Mouse (Mus musculus): ENCODE data around the gene Inpp5b.

Gene Inpp5b

GRCm38 (mm10) chr4:124765802-124766565, 24.3 kb downstream of the Inpp5b start:
- peak in 1 of 2 experiments; percentile 46 for DNase-seq (ENCODE audit: low spot score in 2 of 2)

GRCm38 (mm10) chr4:124766566-124766940, 24.9 kb downstream of the Inpp5b start:
- DNase-seq (ENCODE audit: low spot score in 2 of 2): no peak

- DNase-seq (ENCODE audit: low spot score in 2 of 2): peak in 1 of 2 experiments; percentile 25
Observed at GRCm38 (mm10) chr4:124768963-124769591, 27.4 kb downstream of the Inpp5b start.

- peak in 1 of 2 experiments; percentile 65 for DNase-seq (ENCODE audit: low spot score in 2 of 2)
Observed at GRCm38 (mm10) chr4:124770624-124771023, 29.0 kb downstream of the Inpp5b start.

GRCm38 (mm10) chr4:124772125-124772524, 30.5 kb downstream of the Inpp5b start:
- DNase-seq (ENCODE audit: low spot score in 2 of 2): no peak

- DNase-seq (ENCODE audit: low spot score in 2 of 2): no peak
Observed at GRCm38 (mm10) chr4:124773449-124773848, 31.8 kb downstream of the Inpp5b start.

GRCm38 (mm10) chr4:124773995-124774394, 32.3 kb downstream of the Inpp5b start:
- DNase-seq (ENCODE audit: low spot score in 2 of 2): no peak

GRCm38 (mm10) chr4:124774429-124774828, 32.8 kb downstream of the Inpp5b start:
- no peak for DNase-seq (ENCODE audit: low spot score in 2 of 2)

GRCm38 (mm10) chr4:124781361-124781760, 39.7 kb downstream of the Inpp5b start:
- DNase-seq (ENCODE audit: low spot score in 2 of 2): no peak

GRCm38 (mm10) chr4:124782395-124782794, 40.7 kb downstream of the Inpp5b start:
- no peak for DNase-seq (ENCODE audit: low spot score in 2 of 2)

GRCm38 (mm10) chr4:124783937-124784336, 42.3 kb downstream of the Inpp5b start:
- DNase-seq (ENCODE audit: low spot score in 2 of 2): no peak

GRCm38 (mm10) chr4:124790013-124790412, 48.4 kb downstream of the Inpp5b start:
- DNase-seq (ENCODE audit: low spot score in 2 of 2): no peak

GRCm38 (mm10) chr4:124792114-124792513, 50.5 kb downstream of the Inpp5b start:
- DNase-seq (ENCODE audit: low spot score in 2 of 2): no peak

GRCm38 (mm10) chr4:124796141-124796540, 54.5 kb downstream of the Inpp5b start:
- DNase-seq (ENCODE audit: low spot score in 2 of 2): no peak

- DNase-seq (ENCODE audit: low spot score in 2 of 2): no peak
Observed at GRCm38 (mm10) chr4:124796913-124797312, 55.3 kb downstream of the Inpp5b start.

- DNase-seq (ENCODE audit: low spot score in 2 of 2): peak; percentile 46 to 91
Observed at GRCm38 (mm10) chr4:124801552-124802308, 60.1 kb downstream of the Inpp5b start, which contains the start of gene Mtf1. Gene Mtf1, plus strand, starts transcription at chr4:124802104.

- peak; percentile 88 to 95 for DNase-seq (ENCODE audit: low spot score in 2 of 2)
Observed at GRCm38 (mm10) chr4:124802309-124803260, 60.9 kb downstream of the Inpp5b start.

- no peak for DNase-seq (ENCODE audit: low spot score in 2 of 2)
Observed at GRCm38 (mm10) chr4:124803406-124803805, 61.8 kb downstream of the Inpp5b start.

GRCm38 (mm10) chr4:124808511-124808910, 66.9 kb downstream of the Inpp5b start:
- DNase-seq (ENCODE audit: low spot score in 2 of 2): no peak

- no peak for DNase-seq (ENCODE audit: low spot score in 2 of 2)
Observed at GRCm38 (mm10) chr4:124809136-124809883, 67.7 kb downstream of the Inpp5b start.

GRCm38 (mm10) chr4:124810056-124810455, 68.4 kb downstream of the Inpp5b start:
- DNase-seq (ENCODE audit: low spot score in 2 of 2): no peak
